ENCODE assay signal across 23 mouse cellular contexts in genomic region chr9:94628948-94629347, GRCm38 (mm10).
"Had no signal": no experiment of that assay in that cellular context is flagged by ENCODE, and none has a peak within 500 bp of the region (broad histone marks: within the 10 kb centered on the region; RNA-seq: fewer than 3 reads in every experiment).

No protein-coding gene starts in this region.

- H3K9me3 ChIP-seq: heart, embryonic 13.5 days; heart, embryonic 15.5 days; hindbrain, embryonic 13.5 days; hindbrain, embryonic 15.5 days; kidney, embryonic 15.5 days; limb, embryonic 12.5 days; liver, embryonic 12.5 days had no signal

- H3K27me3 ChIP-seq: heart, embryonic 13.5 days; heart, embryonic 15.5 days; hindbrain, embryonic 13.5 days; hindbrain, embryonic 15.5 days; kidney, embryonic 15.5 days; limb, embryonic 12.5 days; liver, embryonic 12.5 days had no signal

- H3K27ac ChIP-seq: heart, adult 2 months; heart, embryonic 13.5 days; heart, embryonic 15.5 days; hindbrain, embryonic 13.5 days; hindbrain, embryonic 15.5 days; hindbrain, postnatal 0 days; kidney, embryonic 15.5 days; kidney, postnatal 0 days; limb, embryonic 12.5 days; liver, embryonic 12.5 days; liver, embryonic 14.5 days had no signal

- H3K4me1 ChIP-seq: heart, embryonic 13.5 days; heart, embryonic 15.5 days; hindbrain, embryonic 13.5 days; hindbrain, embryonic 15.5 days; kidney, embryonic 15.5 days; limb, embryonic 12.5 days; liver, embryonic 12.5 days had no signal

- DNase-seq: gastrocnemius, postnatal 14 days; gastrocnemius, postnatal 36 days; heart, adult 2 months; heart, postnatal 14 days; heart, postnatal 36 days; kidney, adult 11 months; kidney, adult 2 months; kidney, adult 9 months; kidney, postnatal 14 days; kidney, postnatal 36 days; layer of hippocampus, adult 9-11 months; layer of hippocampus, postnatal 36 days; left cerebral cortex, postnatal 4 days had no signal

- H3K4me3 ChIP-seq: heart, adult 2 months; heart, embryonic 13.5 days; heart, embryonic 15.5 days; hindbrain, embryonic 13.5 days; hindbrain, embryonic 15.5 days; kidney, embryonic 15.5 days; limb, embryonic 12.5 days; liver, embryonic 12.5 days had no signal

- H3K36me3 ChIP-seq: heart, embryonic 13.5 days; heart, embryonic 15.5 days; hindbrain, embryonic 13.5 days; hindbrain, embryonic 15.5 days; kidney, embryonic 15.5 days; limb, embryonic 12.5 days; liver, embryonic 12.5 days had no signal
